Mouse (Mus musculus): ENCODE data around the gene Cd180. TPM values are rescaled to one million over a fixed set of nuclear protein-coding genes. Genes with fewer than 3 reads are reported as not detected.
"Not testable (repeated sequence)": the region's sequence is repeated elsewhere in the genome, so short reads cannot be mapped to it uniquely, and the experiment has no call there.

Gene Cd180
- total RNA-seq, 2 experiments from 2014 or later, result 1.2 to 1.4 TPM

DNA sequence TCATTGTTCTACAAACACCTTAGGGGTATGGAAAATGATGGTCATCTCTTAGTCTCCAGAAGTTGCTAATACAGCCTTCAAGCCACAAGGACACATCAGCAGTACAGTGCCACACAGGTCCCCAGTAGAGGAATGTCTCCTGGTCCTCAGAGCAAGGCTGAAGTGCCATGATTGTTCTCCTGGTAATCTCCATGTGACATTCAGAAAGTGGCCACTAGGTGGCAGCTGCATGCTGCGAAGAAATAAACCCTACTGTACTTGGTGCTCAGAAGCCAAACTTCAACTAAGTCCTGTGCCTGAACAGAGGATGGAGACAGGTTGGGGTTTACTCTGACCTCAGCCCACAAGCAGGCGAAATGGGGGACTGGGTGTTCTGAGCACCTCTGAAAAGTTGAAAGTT is 14.9 kb upstream of the Cd180 start:
- peak; percentile 75 for DNase-seq

- DNase-seq, result no peak
These were observed 8.5 kb upstream of the Cd180 start for GRCm38 (mm10) chr13:102684890-102685289.

DNA sequence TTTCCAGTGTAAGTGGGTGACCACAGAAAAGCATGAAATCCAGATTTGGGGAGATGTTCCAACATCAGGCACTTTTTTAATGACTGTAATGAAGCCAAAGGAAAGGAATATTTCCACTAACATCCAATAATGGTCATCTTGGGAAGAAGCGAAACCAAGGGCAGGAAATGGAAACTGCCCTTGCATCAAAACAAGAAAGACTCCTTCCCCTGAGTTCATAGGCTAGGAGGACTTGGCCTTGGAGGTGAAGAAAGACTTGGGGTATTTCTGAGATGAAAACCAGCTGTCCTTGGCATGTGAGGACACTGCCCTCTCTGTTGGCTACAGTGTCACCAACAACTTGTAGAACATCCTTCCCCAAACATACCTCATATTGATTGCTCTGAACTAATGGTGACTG is 5.2 kb upstream of the Cd180 start:
- DNase-seq, result no peak

- no peak for DNase-seq
These were observed 3.9 kb upstream of the Cd180 start for GRCm38 (mm10) chr13:102689201-102690090.

DNA sequence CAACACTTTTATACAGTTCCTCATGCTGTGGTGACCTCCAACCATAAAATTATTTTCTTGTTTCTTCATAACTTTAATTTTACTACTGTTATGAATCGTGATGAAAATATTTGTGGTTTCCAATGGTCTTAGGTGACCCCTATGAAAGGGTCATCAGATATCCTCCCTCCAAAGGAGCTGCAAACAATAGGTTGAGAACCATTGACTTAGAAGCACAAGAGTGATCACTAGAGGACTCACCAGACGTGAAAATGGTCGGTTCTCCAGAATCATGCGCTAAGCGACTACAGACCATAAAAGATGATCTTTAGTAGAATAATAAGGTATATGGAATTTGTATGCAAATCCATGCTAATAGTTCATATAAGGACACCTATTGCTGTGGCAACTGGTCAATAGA is 3.2 kb upstream of the Cd180 start:
- no peak for DNase-seq

DNA sequence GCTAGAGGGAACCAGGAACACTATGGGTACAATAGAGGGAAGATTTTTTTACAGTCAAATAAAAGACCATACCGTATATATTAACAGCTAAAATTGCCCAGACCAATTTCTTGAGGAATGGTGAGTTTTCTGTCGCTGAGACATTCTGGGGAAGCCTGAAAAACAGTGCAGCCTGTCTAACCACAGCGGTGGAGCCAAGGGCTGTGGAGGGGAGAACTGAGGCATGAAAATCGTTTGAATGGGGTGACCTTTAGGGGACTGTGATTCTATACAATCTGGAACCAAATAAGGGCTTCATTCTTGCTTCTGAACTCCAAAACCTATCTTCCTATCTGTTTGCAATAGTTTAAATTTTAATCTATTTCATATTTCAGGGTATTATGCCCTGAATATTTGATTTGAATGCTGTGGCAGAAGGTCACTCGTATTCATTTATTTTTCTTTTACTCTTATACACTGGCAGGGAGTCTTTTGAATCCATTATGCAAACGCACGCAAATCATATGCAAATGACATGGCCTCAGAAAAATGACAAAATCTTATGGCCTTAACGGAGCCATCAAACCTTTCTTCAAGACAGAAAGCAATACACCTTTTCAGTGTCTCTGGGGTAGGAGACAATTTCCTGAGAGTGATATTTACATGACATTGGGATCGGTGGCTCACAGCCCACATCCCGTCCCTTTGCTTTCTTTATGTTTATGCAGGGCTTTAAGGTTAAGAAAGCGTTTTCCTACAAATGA is 1.8 kb upstream of the Cd180 start:
- no peak for DNase-seq

- DNase-seq, result no peak
These were observed 796 bp downstream of the Cd180 start for GRCm38 (mm10) chr13:102694154-102694553.

- DNase-seq, result no peak
These were observed 2.0 kb downstream of the Cd180 start for GRCm38 (mm10) chr13:102695121-102695905.

DNA sequence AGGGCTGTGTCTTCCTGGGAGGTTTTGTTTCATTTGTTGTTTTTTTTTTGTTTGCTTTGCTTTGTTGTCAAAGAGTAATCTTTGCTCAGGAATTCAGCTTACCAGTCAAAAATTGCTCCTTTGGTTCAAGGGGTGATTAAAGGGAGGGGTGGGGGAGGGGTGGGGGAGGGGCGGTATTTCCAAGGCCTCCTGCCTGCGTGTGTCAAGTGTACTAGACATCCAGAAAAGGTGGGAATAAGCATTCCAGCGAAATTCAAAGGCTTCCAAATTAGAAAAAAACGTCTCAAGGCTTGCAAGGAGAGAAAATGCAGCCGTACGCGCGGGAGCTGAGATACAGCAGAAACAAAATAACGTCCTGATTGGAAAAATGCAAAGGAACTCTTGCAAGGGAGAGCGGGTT is 5.0 kb downstream of the Cd180 start:
- no peak for DNase-seq

DNA sequence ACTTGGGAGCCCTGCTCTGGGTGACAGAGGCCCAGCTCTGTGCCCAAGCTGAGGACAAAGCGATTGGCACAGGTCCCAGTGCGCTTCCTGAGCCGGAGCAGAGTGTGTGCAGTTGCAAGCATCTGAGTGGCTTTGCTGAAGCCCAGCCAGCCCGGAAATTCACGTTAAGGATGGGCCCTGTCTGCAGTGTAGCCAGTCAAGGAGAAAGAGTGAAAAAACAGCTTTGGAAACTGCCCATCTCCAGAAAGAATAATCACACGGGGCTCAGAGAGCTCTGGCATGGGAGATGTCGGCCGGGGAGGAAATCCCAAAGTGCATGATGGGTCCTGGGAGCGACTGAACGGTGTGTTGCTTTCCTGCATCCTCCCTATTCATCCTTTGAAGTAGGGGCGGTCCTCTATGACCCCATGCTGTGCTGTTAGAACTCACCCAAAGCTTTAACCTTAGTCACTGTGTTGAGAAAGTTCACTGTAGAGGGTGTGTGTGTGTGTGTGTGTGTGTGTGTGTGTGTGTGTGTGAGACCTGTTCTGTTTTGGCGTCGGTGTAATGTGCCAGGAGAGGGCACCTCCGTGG is 5.5 kb downstream of the Cd180 start:
- peak; percentile 56 for DNase-seq

- DNase-seq, result no peak
These were observed 6.8 kb downstream of the Cd180 start for GRCm38 (mm10) chr13:102700176-102700575.

DNA sequence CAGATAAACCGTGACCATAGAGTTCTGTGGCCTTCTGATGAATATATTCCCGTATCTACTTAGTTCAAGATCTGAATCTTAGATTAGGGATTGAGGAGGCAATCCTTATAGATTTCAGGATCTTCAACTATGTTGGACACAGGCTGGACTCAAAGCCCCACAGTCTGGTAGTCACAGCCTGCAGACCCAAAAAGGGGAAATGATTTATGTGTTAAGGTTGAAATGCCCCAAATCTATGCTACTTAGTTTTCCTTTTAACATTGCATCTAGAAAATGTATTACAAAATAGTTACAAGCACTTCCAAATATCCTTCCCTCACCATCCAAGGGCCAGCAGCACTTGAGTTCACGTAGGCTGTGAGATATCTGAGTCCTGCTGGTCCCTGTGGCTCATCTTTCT is 7.4 kb downstream of the Cd180 start:
- no peak for DNase-seq

DNA sequence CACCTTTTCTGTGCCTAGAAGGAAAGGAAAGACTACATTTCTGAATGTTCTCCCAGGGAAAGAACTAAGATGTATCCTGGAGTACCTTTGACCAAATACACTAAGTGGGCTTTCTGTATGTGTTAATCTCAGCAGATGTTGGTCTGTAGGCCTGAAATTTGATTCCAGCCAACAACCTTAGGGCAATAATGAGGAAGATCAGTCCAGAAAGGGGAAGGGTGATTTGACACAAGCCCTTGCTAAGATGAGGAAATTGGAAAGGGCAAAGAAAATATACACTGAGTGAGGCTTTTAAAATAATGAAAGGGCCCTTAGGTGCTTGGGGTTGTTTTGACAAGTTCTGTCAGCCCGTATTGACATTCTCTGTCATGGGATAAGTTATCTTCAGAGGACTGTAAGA is 23.6 kb downstream of the Cd180 start:
- no peak for DNase-seq

- no peak for DNase-seq
These were observed 32.1 kb downstream of the Cd180 start for GRCm38 (mm10) chr13:102725416-102725815.

GRCm38 (mm10) chr13:102725906-102726305 is 32.5 kb downstream of the Cd180 start:
- DNase-seq, result no peak

GRCm38 (mm10) chr13:102726876-102727275 is 33.5 kb downstream of the Cd180 start:
- no peak for DNase-seq

DNA sequence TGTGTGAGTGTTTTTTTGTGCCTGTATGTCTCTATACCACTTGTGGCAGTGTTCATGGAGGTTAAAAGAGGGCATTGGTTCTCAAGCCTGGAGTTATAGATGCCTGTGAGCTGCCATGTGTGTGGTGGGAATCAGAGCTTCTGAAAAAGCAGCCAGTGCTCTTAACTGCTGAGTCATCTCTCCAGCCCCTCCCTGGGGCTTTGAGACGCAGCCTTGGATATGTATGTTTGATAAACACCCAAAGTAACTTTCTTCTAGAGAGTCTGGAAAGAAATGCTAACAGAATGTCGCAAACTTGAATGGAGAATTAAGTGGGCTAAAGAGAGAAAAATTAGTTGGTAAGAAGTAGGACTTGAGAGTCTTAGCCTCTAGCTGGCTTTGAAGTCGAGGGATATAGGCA is 34.7 kb downstream of the Cd180 start:
- DNase-seq, result no peak

DNA sequence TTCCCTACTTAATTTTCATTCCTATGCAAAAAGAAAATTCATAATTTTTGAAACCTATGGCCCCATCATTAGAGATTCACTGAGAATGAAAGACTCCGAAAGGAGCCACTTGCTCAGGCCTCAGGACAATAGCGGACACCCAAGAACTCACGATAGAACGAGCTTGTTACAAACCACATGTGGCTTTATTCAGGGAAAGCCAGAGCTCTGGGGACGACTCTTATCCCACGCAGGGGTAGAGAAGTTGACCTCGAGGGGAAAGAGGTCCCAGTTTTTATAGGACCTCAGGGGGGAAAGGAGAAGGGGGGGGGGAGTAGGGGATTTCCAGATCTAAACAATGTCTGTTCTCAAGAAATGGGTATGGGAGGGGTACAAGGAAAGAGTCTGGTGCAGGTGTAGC is 35.6 kb downstream of the Cd180 start:
- DNase-seq, result not testable (repeated sequence)

GRCm38 (mm10) chr13:102733063-102733462 is 39.7 kb downstream of the Cd180 start:
- no peak for DNase-seq

- no peak for DNase-seq
These were observed 44.5 kb downstream of the Cd180 start for GRCm38 (mm10) chr13:102737811-102738210.

GRCm38 (mm10) chr13:102739720-102740535 is 46.6 kb downstream of the Cd180 start:
- no peak for DNase-seq
